Mouse (Mus musculus): ENCODE results near the gene Sec62. TPM values are rescaled to one million over a fixed set of nuclear protein-coding genes. Genes with fewer than 3 reads are reported as not detected.

Sec62 gene
- 64.8 and 73.5 TPM in 2 replicates for polyA plus RNA-seq (2014; fragmentation: Nextera tagmentation; extraction: Ambion mirVana)

DNA sequence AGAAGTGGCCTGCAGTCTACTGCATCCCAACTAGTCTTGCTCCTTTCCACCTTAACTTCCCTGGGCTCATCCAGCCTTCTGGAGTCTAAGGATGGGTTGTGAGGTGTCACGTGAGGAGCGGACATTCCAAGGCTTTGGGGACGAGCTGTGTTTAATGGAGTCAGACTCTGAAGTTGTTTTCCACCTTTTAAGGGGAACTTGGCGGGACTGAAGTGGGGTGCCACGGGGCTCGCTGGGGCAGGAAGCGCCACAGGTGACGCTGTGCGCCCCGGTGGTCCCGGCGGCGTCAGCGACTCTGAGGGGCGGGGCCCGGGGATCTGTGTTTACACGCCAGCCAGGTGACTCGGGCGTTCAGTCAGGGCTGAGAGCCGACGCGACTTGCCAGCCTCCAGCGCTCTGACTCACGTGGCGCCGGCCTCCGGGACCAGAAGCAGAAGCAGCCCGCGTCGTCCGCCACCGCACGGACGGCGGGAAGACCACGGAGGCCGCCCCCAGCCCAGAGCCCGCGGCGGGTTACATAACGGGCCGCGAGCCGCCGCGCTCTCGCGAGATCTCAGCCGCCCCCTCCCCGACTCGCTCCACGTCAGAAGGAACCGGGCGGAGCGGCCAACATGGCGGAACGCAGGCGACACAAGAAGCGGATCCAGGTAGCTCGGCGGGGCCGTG, at the start of gene Sec62:
TSS of gene Sec62 (plus strand) at position 139 of the 666 bp plus-strand sequence.
- H3K36me3 ChIP-seq (ENCODE audit: control insufficient read depth, insufficient read depth, low read length) = no peaks in the 10 kb centered on the region
- peak; percentile 94 for ATAC-seq (replicated peaks; ENCODE audit: low FRiP score)
- under 1% methylated on average over 62 of the region's 62 CpGs for WGBS

DNA sequence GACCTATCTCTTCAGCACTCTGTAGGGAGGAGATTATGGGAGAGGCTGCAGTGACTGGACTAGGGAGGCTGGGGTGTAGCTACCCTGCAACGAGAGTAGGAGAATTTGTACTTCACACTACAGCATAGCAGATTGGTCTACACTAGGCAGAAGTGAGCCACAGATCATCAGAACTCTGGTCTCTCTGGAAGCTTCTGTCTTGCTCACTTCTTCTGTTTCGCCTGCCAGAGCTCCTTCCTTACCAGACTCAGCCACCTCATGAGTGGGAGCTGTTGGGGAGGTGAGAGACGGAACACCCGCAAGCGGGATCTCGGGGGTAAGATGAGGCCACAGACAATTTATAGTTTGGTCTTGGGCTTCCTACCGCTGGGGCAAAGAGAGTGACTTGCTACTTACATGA, 49.8 kb upstream of the Sec62 start:
- Histone ChIP-seq H3K9me3 (ENCODE audit: control insufficient read depth, low read length) (no peaks in the 10 kb centered on the region), H3K4me2 (no peak overlapping the region), H3K27ac (ENCODE audit: low read depth, low read length) (no peak overlapping the region), H3K4me1 (replicated peaks; ENCODE audit: control insufficient read depth, insufficient read depth, low read length) (no peaks in the 10 kb centered on the region), H3K27me3 (replicated peaks; ENCODE audit: control insufficient read depth, insufficient read depth, low read length) (no peaks in the 10 kb centered on the region), H3K4me3 (ENCODE audit: low read depth, low read length) (no peak overlapping the region), H3K36me3 (ENCODE audit: control insufficient read depth, insufficient read depth, low read length) (no peaks in the 10 kb centered on the region), H3K9ac (ENCODE audit: low read depth, low read length) (no peak overlapping the region)
- DNase-seq (ENCODE audit: low spot score) (no peak), ATAC-seq (replicated peaks; ENCODE audit: low FRiP score) (no peak)
- WGBS = 84% methylated on average over 7 of the region's 7 CpGs

More for the DNA sequence above, at the start of gene Sec62:
- Histone ChIP-seq H3K9me3 (ENCODE audit: control insufficient read depth, low read length) (no peaks in the 10 kb centered on the region), H3K4me3 (ENCODE audit: low read depth, low read length) (peak within 1 kb of the TSS; percentile 98), H3K4me2 (peak within 1 kb of the TSS; percentile 71), H3K27me3 (replicated peaks; ENCODE audit: control insufficient read depth, insufficient read depth, low read length) (no peaks in the 10 kb centered on the region), H3K27ac (ENCODE audit: low read depth, low read length) (peak within 1 kb of the TSS; percentile 92), H3K9ac (ENCODE audit: low read depth, low read length) (peak within 1 kb of the TSS; percentile 97), H3K4me1 (replicated peaks; ENCODE audit: control insufficient read depth, insufficient read depth, low read length) (no peaks in the 10 kb centered on the region; the same call in 1 of the 2 replicates)
- peak; percentile 94 for DNase-seq (ENCODE audit: low spot score)

DNA sequence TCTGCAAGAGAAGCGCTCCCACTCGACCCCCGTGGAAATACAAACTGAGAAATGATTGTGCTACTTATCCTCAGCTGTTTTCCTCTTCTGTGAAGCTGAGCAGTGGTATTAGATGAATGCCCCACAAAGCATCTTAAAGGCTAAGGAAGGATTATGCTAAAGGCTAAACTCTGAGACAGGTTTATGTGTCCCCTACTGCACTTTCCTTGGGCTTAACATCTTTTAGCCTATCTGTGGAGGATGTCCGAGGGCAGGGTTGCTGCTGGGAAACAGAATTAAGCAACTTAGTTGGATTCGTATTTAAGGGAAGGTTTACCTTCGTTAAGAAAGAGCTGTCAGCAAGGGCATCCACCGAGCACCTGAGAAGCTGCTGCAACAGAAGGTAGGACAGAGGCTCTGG, 46.7 kb upstream of the Sec62 start, which contains the start of gene Samd7:
TSS of gene Samd7 (plus strand) at position 288 of the 400 bp plus-strand sequence.
- no peaks in the 10 kb centered on the region for H3K9me3 ChIP-seq (ENCODE audit: control insufficient read depth, low read length)
- H3K27me3 ChIP-seq (replicated peaks; ENCODE audit: control insufficient read depth, insufficient read depth, low read length) = no peaks in the 10 kb centered on the region
- H3K4me1 ChIP-seq (replicated peaks; ENCODE audit: control insufficient read depth, insufficient read depth, low read length) = no peaks in the 10 kb centered on the region
- DNase-seq (ENCODE audit: low spot score) (no peak), ATAC-seq (replicated peaks; ENCODE audit: low FRiP score) (no peak)
- no peaks in the 10 kb centered on the region for H3K36me3 ChIP-seq (ENCODE audit: control insufficient read depth, insufficient read depth, low read length)
- 78% methylated on average over 7 of the region's 7 CpGs for WGBS
- no peak within 1 kb of the TSS for H3K4me3 ChIP-seq (ENCODE audit: low read depth, low read length)
- no peak within 1 kb of the TSS for H3K9ac ChIP-seq (ENCODE audit: low read depth, low read length)
- no peak within 1 kb of the TSS for H3K27ac ChIP-seq (ENCODE audit: low read depth, low read length)
- no peak within 1 kb of the TSS for H3K4me2 ChIP-seq

DNA sequence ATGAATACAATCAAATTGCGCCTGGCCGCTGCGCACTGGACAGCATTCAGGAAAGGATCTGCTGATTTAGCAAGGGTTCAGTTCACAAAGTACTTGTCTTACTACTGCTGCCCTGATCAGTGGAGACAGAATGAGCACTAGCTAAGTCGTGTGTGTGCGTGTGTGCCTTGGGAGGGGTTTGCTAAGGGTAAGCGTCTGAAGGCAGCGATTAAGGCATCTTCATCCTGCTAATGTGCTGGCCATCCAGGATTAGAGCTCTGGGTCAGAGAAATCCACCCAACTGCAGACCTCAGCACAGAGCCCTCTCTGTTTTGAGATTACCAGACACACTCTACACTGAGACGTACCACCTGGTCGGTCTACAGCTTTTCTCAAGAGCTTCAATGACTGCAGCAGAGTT, 44.4 kb upstream of the Sec62 start:
- H3K4me3 ChIP-seq (ENCODE audit: low read depth, low read length) = no peak overlapping the region
- H3K27ac ChIP-seq (ENCODE audit: low read depth, low read length) = no peak overlapping the region
- 88% methylated on average over 9 of the region's 9 CpGs for WGBS

DNA sequence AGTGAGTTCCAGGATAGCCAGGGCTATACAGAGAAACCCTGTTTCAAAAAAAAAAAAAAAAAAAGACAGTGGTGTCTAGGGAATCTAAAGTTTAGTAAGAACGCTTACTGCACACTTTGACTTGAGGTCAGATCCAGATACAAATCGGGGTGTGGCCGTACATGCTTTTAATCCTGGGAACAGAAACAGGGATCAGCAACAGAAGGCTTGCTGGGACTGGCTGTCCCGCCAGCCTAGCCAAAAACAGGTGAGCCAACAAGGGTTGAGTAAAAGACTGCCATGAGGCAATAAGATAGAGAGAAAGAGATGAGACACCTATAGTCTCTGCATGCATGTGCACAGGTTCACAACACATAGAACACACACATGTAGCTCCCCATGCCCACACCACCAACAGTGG, 38.0 kb upstream of the Sec62 start:
- Histone ChIP-seq H3K4me2 (no peak overlapping the region), H3K9me3 (ENCODE audit: control insufficient read depth, low read length) (no peaks in the 10 kb centered on the region), H3K27me3 (replicated peaks; ENCODE audit: control insufficient read depth, insufficient read depth, low read length) (no peaks in the 10 kb centered on the region), H3K27ac (ENCODE audit: low read depth, low read length) (no peak overlapping the region), H3K4me1 (replicated peaks; ENCODE audit: control insufficient read depth, insufficient read depth, low read length) (no peaks in the 10 kb centered on the region), H3K36me3 (ENCODE audit: control insufficient read depth, insufficient read depth, low read length) (no peaks in the 10 kb centered on the region), H3K9ac (ENCODE audit: low read depth, low read length) (no peak overlapping the region), H3K4me3 (ENCODE audit: low read depth, low read length) (no peak overlapping the region)
- ATAC-seq (replicated peaks; ENCODE audit: low FRiP score) (no peak), DNase-seq (ENCODE audit: low spot score) (no peak)
- 93% methylated on average over 4 of the region's 4 CpGs for WGBS

More for the DNA sequence above, 44.4 kb upstream of the Sec62 start:
- Histone ChIP-seq H3K4me1 (replicated peaks; ENCODE audit: control insufficient read depth, insufficient read depth, low read length) (no peaks in the 10 kb centered on the region), H3K27me3 (replicated peaks; ENCODE audit: control insufficient read depth, insufficient read depth, low read length) (no peaks in the 10 kb centered on the region), H3K36me3 (ENCODE audit: control insufficient read depth, insufficient read depth, low read length) (no peaks in the 10 kb centered on the region), H3K9ac (ENCODE audit: low read depth, low read length) (no peak overlapping the region), H3K4me2 (no peak overlapping the region), H3K9me3 (ENCODE audit: control insufficient read depth, low read length) (no peaks in the 10 kb centered on the region)
- ATAC-seq (replicated peaks; ENCODE audit: low FRiP score) = no peak
- DNase-seq (ENCODE audit: low spot score) = no peak

DNA sequence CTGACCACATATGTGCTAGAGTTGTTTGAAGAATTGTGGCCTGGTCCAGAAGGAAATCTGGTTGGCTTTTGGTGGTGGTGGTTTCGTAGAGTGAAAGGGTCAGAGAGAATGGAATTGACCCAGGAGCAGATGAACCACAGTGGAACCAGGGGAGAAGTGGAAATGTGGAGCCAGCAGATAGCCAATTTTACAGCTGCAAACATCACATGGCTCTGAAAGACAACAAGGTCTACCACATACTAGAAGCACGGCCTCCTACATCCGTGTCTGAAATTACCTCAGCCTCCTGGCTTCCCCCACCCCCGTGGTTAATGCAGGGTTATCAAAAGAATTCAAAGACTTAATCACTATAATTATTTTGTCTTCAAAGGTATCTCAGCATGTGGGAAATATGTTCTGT, 27.8 kb upstream of the Sec62 start:
- 67% methylated on average over 4 of the region's 4 CpGs for WGBS
- Histone ChIP-seq H3K27me3 (replicated peaks; ENCODE audit: control insufficient read depth, insufficient read depth, low read length) (no peaks in the 10 kb centered on the region), H3K4me2 (peak overlapping the region; percentile 58), H3K36me3 (ENCODE audit: control insufficient read depth, insufficient read depth, low read length) (no peaks in the 10 kb centered on the region), H3K27ac (ENCODE audit: low read depth, low read length) (peak overlapping the region; percentile 66; the same call in 1 of the 2 replicates), H3K4me3 (ENCODE audit: low read depth, low read length) (peak overlapping the region; percentile 32; the same call in 1 of the 2 replicates), H3K9ac (ENCODE audit: low read depth, low read length) (no peak overlapping the region), H3K4me1 (replicated peaks; ENCODE audit: control insufficient read depth, insufficient read depth, low read length) (peaks cover 19% of the 10 kb centered on the region), H3K9me3 (ENCODE audit: control insufficient read depth, low read length) (no peaks in the 10 kb centered on the region)
- ATAC-seq (replicated peaks; ENCODE audit: low FRiP score) (no peak; the same call in 1 of the 2 replicates), DNase-seq (ENCODE audit: low spot score) (no peak)

DNA sequence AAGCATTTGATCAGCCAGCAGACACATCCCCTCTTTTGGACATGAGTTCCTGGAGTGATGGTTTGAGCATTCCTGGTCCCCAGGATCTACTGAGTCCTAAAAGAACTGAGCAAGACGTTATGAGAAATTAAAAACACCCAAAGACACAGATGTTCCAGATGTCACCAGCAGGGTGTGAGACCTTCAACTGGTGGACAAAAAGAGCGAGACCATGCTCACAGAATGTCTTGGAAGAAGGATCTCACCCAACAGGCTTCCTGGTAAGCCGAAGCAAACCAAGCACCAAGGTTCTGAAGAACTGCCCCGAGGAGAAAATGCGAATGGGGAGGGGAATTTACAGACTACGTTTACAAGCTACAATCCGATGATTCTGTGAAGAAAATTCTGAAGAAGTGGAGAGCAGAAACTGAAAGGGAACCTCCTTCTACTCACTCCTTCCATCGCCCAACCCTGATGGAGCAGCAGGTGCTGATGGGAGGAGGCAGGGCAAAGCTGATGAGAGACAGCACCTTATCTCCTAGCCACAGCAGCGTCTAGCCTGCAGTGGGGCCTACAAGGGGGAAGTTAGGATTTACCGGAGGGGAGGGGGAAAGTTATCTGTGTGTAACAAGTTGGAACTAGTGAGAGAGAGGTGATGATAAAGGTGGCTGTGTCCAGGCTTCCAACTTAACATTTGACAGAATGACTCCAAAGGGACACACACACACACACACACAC, 27.2 kb upstream of the Sec62 start:
- no peaks in the 10 kb centered on the region for H3K36me3 ChIP-seq (ENCODE audit: control insufficient read depth, insufficient read depth, low read length)
- H3K27ac ChIP-seq (ENCODE audit: low read depth, low read length) = peak overlapping the region; percentile 71
- H3K4me1 ChIP-seq (replicated peaks; ENCODE audit: control insufficient read depth, insufficient read depth, low read length) = peaks cover 19% of the 10 kb centered on the region
- no peak overlapping the region for H3K9ac ChIP-seq (ENCODE audit: low read depth, low read length)
- peak overlapping the region; percentile 58 for H3K4me2 ChIP-seq
- H3K4me3 ChIP-seq (ENCODE audit: low read depth, low read length) = peak overlapping the region; percentile 32
- WGBS = 29% methylated on average over 10 of the region's 10 CpGs
- no peaks in the 10 kb centered on the region for H3K27me3 ChIP-seq (replicated peaks; ENCODE audit: control insufficient read depth, insufficient read depth, low read length)
- H3K9me3 ChIP-seq (ENCODE audit: control insufficient read depth, low read length) = no peaks in the 10 kb centered on the region
- peak; percentile 98 for ATAC-seq (replicated peaks; ENCODE audit: low FRiP score)
- DNase-seq (ENCODE audit: low spot score) = peak; percentile 65

DNA sequence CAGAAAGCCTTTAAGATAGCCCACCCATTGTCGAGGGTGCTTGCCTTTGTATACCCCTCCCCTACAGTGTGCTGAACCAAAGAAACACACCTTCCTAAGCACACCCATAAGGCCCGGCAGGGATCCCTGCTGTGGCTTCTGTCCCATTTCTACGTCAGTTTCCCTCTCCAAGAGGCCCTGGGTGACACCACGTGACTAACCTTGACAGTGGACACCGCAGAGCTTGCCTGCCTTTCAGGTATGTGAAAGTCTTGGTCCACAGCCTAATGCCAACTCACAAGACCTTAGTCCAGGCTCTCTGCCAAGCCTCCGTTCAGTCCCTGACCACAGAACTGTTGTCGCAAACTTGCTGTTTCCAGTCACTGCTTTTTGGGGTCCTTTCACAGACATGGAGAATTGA, 26.5 kb upstream of the Sec62 start:
- peaks cover 19% of the 10 kb centered on the region for H3K4me1 ChIP-seq (replicated peaks; ENCODE audit: control insufficient read depth, insufficient read depth, low read length)
- H3K4me2 ChIP-seq = peak overlapping the region; percentile 55
- ATAC-seq (replicated peaks; ENCODE audit: low FRiP score) (peak; percentile 78), DNase-seq (ENCODE audit: low spot score) (peak; percentile 39)
- H3K27me3 ChIP-seq (replicated peaks; ENCODE audit: control insufficient read depth, insufficient read depth, low read length) = no peaks in the 10 kb centered on the region
- WGBS = 36% methylated on average over 7 of the region's 7 CpGs
- H3K9ac ChIP-seq (ENCODE audit: low read depth, low read length) = peak overlapping the region; percentile 2; the same call in 1 of the 2 replicates
- no peak overlapping the region for H3K4me3 ChIP-seq (ENCODE audit: low read depth, low read length)
- H3K9me3 ChIP-seq (ENCODE audit: control insufficient read depth, low read length) = no peaks in the 10 kb centered on the region
- peak overlapping the region; percentile 71 for H3K27ac ChIP-seq (ENCODE audit: low read depth, low read length)
- H3K36me3 ChIP-seq (ENCODE audit: control insufficient read depth, insufficient read depth, low read length) = no peaks in the 10 kb centered on the region

Measured in liver, embryonic 11.5 days (tissue).